Mouse (Mus musculus) gastrocnemius, postnatal 14 days (tissue): ENCODE results near the gene Tbc1d24. TPM values are rescaled to one million over a fixed set of nuclear protein-coding genes. Genes with fewer than 3 reads are reported as not detected.

Source experiments
- DNase-seq: peaks from one replicate; pipeline ENCODE4 v3.0.0; 2021; ENCODE audit warnings: mixed read lengths
- intact Hi-C: fragments of 180-260 bp; cut with DNase I; formaldehyde crosslinking; loops from one replicate; pipeline ENCODE4 v1.15.1; 2025; ENCODE audit warnings: low total_unique reads
- total RNA-seq, 2 experiments: library from RNA; stranded (reverse); gene quantifications; 2 replicates each; pipeline ENCODE4 v1.2.3; 2021

The Tbc1d24 gene
- total RNA-seq, 2 experiments from 2014 or later = 3.4 to 3.5 TPM

DNA sequence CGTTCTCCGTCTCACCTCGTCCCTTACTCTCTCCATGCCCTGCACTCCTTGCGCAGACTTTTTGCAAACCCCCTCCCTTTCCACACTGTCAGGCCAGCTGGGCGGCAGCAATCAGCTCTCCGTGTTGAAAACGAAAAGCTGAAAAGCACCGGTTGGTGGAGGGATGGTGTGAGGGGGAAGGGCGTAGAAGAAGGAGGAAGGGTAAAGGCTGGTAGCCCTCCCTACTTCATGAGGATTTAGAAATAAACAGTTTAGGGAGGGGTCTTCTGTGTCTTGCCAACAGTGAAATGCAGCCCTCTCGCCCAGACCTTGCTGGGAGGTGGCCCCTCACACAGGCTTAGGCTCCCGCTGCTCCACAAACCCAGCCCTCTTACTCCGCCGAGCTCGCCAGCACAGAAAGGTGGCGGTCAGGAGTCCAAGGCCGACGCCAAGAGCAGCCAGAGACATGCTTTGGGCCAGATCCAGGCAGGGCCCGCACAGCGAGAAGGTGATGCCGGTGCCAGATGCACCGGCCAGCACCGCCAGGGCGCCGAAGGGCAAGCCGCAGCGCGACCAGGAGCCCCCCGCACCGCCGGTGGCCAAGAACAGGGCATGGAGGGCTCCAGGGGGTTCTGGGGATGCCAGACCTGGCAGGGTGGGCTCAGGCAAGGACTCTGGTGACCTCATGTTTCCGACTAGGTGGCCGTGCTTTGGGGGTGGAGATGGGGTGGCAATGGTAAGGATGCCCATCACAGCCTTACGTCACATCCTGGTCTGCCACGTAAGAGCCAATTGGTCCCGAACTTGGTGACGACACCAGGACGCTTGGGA lies 6.5 kb upstream of the Tbc1d24 start:
- intact Hi-C loops = no loop called here

DNA sequence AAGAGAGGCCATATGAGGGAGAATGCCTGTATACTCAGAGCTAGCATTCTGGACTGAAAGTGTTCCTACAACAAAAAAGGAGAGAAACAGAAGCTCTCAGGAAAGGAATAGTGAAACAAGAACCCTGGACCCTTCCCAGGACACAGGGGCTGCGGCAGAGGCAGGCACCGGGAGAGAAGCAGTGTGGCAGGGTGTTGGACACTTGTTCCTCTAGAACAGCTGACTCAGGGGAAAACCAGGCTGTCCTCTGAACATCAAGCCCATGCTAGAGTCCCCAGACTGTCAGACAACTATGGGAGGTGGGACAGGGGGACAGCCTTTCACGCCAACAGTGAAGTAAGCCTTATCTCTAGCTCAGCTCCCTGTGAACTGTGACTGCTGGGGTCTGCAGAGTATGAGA lies 5.2 kb upstream of the Tbc1d24 start:
- intact Hi-C loops = no loop called here
- DNase-seq = no peak

More for the DNA sequence above, 6.5 kb upstream of the Tbc1d24 start:
- peak; percentile 46 for DNase-seq

DNA sequence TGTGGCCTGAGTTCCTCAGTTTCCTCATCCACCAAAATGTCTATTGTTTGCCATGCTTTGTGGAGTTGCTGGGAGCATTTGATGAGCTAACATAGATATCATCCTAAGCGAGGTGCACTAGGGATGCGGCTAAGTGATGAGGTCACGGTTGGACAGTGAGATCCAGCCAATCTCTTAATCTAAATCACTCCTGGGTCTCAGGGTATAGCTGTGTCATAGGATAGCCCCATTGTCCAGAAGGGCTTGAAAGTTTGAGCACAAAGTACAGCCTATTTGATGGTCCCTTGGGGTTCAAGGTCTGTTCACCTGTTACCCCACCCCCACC lies 4.5 kb upstream of the Tbc1d24 start:
- DNase-seq = no peak
- intact Hi-C loops = no loop called here

DNA sequence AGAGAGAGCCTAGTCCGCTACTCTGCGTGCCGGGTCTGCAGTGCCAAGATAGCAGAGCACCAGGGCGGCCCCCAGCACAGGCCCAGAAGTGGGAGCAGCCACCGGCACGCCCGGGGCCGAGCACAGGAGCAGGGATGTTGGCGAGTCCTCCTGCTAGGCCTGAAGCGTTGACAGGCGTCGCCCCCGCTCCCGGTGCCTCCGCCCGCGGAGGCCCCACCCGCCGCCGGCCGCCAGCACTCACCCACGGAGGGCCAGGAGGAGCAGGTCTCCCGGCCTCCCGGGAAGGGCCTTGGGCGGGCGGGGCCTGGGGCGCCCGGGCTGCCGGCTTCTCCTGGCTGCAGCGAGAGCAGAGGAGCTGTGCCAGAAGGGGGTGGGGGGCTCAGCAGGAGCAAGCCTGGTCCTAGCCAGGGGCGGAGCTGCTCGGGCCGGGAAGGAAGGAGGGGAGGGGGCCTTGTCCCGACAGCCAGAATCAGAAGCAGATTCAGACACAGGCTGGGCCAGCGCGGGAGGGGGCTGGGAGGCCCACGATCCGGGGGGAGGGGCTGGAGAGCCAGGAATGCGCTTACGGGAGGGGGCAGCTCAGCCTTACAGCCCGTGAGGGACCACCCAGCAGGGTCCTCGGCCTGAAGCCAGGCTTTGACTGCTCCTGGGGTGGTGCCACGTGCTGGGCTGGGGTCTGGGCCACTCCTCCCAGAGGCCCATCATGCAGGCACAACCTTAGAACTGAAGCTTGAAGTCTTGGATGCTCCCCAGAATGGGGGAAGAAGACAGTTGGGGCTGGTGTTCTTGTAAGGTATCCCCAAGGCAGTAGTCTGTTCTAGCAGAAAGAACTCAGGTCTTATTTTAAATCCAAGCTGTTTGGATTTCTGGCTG lies 3.9 kb upstream of the Tbc1d24 start, which contains the start of gene Ntn3:
TSS of gene Ntn3 (minus strand) at position 489 of the 873 bp plus-strand sequence.
- intact Hi-C loops = no loop called here
- peak; percentile 49 for DNase-seq

DNA sequence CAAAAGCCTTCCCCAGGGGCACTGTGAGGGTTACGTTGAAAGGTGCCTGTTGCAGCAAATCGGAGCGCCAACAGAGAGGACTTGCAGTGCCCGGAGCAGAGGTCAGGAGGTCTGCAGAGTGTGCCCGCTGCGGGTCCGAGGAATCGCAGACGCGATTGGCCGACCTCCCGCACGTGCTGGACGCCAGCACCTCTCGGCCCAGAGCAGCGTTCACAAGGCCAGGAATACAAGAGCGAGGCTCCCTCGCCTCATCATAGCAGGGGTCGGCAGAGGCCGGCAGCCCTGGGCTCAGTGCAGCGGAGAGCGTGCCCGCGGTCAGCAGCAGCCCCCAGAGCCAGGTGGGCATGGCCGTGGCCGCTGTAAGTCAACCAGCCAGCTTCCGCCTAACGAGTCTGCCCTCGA lies 3.3 kb upstream of the Tbc1d24 start:
- intact Hi-C loops = no loop called here

DNA sequence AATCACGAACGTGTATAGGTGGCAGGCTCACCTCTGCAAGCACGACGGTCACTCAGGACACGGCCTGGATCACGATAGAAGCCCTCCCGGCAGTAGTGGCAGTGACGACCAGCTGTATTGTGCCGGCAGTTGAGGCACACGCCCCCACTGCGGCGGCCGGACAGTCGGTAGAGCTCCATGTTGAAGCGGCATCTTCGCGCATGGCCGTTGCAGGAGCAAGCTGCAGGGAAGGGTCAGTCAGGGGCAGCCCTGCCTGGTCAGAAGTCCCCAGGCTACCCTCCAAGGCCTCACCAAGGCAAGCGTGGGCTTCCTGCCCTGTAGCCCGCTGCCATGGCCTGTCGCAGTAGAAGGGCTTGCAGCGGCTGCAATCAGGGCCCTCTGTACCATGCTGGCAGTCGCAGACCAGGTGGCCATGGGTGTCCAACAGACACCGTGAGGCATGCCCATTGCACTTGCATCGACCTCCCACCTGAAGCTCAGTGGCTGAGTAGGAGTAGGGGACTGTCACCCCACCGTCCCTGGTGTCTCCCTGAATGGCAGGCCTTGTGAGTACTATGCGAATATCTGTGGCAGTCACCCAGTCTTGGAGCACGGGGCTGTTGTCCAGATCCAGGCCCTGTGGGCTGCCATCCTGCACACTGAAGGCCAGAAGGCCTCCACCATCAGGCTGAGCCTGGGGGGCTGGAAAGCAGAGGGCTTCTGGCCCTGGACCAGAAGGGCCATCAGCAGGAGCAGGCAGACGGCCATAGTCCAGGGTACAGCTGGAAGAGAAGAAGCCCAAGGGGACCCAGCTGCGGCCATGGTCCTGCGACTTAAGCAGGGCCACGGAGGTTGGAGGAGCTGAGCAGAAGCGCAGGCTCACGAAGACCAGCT lies 2.6 kb upstream of the Tbc1d24 start:
- intact Hi-C loops = no loop called here
- DNase-seq = no peak

More for the DNA sequence above, 3.3 kb upstream of the Tbc1d24 start:
- peak; percentile 28 for DNase-seq

DNA sequence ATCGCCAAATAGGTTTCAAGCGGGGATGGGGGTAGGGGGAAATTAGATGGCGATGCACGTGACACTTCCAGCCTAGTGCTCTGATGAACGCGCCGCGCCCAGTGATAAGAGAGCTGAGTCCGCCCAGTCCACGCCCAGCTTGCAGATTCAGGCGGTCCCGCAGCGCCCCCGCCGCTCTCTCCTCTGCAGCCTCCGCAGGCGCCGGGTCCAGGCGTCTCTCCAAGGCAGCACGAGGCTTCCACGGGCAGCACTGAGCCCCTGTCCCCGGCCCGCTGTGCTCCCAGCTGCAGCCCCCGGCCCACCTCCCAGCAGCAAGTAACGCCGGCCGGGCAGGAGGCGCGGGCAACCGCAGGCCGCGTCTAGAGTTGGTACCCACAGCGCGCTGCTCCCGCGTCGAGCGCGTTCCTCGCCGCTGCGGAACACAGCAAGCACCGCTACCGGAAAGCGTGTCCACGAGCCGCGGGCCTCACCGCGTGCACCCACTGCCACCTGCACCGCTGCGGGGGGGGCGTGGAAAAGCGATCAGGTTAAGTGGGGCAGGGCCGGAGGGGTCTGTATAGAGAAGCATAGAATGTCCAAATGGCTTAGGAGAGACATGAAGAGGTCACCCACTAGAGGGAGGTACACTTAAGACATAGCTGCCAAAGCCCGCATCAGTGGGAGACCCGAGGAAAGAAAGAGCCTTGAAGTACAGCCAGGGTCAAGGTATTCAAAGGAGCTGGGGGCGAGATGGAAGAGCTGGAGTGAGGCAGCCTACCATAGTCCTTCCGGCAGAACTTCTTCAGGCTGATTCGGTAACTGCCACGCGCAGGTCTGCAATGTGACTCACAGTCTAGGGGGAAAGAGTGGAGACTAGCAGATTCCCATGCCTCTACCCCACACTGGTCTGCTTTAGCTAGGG lies 1.3 kb upstream of the Tbc1d24 start:
- peak; percentile 55 for DNase-seq
- intact Hi-C loops = no loop called here

DNA sequence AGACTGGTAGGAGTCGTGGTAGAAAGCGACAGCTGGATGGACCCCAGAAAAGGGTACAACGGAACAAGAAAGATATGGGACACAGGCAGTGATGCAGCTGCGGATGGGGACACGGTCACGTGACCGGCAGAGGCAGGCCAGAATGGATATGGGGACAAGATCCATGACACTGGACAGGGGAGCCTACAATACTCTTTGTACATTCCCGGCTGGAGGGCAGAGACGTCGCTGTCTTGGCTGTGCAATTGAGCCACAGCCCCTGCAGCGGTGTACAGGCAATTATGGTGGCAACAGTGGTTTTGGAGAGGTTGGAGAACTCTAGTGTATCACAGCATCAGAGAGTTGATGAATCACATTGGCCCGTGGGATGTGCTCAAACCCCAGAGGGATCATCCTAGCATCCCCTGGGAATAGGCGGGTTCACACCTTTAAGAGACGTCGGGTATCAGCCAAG lies 573 bp upstream of the Tbc1d24 start:
- peak; percentile 56 for DNase-seq
- intact Hi-C loops = no loop called here

DNA sequence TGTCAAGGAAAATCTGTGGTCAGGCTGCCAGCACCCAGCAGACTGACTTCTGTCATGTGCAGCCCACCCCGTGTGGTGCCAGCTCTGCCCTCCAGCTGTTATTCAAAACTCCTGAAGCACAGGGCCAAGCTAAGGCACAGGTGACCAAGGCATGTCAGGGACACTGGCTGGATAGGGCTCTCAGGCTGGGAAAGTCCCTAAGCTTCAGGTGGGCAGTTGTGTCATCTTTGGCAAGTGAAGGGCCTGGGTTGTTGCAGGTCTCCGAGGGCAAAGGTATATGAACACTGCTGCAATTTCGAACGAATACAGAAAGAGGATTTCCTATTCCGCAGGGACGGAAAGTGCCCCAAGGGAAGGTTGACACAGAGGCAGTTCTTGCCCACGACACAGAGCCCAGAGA lies 516 bp downstream of the Tbc1d24 start:
- DNase-seq = no peak
- intact Hi-C loops = no loop called here

DNA sequence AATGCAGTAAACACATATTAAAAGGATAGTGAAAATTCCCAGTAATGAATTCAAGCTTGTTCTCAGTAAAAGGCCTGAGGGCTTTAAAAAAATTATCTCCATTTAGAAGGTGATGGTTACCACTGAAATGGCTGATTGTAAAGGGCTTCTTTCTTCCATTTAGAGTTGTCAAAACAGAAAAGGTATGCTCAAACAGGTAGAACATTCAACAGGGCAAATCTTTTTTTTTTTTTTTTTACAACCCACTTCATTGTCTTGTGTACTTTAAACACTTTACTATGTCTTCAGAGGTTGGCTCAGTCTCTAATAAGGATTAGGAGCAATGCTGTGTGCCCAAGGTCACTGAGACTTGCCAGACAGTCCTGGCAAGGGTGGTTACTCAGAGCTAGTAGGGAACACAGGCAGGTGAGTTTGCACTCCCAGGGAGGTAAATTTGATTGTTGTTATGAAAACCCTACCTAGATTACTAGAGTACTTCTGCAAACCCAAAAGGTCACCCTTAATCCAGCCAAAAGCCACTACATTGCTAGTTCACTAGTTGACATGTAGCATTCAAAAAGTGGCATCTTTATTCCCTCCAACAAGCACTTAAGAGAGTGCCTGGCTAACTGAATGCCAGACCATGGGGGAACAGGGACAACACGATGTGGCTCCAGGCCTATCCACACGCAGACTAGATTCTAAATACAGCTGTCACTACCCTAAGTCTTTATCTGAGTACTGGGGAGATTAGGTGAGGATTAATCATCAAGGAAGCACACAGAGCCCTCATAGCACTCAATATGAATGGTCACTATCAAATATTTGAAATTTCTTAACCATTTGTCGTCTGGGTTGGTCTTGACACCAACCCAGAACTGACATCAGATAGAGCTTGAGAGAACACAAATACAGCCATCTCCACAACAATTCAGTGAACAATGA lies 1.5 kb downstream of the Tbc1d24 start:
- intact Hi-C loops = no loop called here
- DNase-seq = no peak

DNA sequence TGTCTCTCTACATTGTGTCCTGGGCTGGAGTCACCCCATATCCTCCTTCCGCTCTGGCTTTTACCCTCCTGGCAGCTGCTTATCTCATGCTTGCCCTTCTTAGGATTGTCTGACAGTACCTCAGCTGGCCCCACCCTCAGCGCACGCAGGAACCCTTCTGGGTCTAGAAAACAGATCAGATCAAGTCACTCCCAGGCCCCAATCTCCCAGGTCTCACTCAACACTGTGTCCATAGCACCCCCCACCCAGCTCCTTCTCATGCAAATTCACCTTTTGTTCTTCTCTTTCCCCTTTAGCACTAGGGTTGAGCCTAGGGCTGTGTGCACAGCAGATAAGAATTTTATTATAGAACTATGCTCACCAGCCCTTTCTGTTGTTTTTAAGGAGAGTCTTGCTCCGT lies 2.3 kb downstream of the Tbc1d24 start:
- no peak for DNase-seq

DNA sequence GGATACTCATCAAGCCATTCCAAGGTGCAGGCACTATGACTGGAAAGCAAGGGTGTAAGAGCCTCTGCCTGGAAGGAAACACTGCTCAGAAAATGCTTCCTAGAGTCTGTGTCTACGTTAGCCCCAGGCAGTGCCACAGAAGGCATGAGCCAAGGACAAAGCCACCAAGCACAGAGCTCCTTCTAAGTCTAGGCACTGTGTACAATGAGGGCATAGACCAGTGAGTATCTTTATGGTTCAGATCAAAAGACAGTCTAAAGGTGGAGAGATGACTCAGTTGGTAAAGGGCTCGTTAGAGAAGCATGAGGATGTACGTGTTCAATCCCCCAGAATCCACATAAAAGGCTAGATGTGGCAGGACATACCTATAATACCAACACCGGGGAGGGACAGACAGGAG lies 4.3 kb downstream of the Tbc1d24 start:
- intact Hi-C loops = no loop called here
- DNase-seq = no peak

More for the DNA sequence above, 2.3 kb downstream of the Tbc1d24 start:
- intact Hi-C loops = no loop called here

DNA sequence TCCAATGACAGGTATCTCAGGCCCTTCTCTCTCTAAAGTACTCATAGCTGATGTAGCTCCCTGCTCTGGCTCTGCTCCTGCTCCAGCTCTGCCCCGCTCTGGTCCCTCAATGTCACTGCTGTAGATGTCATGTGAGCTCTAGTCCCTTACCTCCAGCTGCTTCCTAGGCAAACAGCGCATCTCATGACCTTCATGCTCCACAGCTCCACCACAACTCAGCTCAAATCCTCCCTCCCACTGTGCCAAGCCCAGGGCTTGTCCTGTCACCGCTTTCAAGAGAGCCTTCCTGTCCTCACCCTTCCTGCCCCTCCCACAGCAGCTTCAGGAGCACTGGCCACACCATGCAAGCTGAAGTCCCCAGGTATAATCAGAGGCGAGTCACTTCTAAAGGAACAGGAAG lies 5.6 kb downstream of the Tbc1d24 start:
- no peak for DNase-seq
- intact Hi-C loops = no loop called here

DNA sequence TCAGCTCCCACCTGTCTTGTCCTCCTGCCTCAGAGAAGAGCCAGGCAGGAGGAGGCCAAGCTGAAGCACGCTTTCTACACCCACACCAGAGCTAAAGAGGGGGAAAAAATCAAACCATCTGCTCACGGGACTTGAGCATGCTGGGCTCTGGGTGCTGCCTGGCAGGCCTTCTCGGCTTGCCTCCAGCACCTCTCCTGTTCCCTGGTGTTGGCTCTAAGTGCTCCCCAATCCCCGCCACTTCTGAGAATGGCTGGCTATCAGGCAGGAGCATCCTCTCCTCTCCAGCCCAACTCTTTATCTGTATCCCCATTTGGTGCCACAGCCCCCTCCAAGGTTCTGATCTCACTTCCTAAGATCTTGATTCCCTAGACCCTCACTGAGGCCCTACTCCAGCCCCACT lies 6.1 kb downstream of the Tbc1d24 start:
- intact Hi-C loops = no loop called here
- DNase-seq = no peak

DNA sequence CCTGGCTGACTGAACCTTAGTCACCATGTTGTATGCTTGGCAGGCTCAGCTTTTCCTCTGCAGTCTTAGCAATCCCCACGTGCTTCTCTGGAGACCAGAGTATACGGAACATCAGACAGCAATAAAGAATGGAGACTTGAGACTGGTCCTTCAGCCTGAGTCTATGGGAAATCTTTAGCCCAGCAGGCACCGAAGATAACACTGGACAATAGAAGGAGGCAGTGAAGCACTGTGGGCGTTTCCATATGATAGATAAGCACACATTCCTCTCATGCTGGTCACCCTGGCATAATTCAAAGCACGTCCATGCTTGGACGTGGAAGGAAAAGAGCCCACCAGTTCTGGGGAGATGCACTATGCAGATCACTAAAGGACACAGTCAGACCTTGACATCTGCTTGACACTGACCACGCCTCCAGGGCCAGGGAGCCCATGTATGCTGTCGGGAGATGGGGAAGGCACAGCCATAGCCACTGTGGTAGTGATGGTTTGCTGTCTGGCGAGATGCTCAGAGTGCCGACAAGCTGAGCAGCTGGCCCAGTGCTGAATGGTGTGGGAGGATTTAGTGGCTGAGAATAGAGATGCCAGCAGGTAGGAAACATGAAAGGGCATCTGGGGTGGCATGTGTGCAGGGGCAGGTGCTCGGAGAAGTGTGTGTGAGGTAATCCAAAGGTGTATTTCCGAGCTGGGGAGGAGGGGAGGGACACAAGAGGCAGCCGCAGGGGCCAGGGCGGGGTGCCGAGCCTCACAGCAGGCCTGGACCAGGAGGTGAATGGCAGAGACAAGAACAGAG lies 8.1 kb downstream of the Tbc1d24 start:
- intact Hi-C loops = no loop called here
- DNase-seq = no peak

DNA sequence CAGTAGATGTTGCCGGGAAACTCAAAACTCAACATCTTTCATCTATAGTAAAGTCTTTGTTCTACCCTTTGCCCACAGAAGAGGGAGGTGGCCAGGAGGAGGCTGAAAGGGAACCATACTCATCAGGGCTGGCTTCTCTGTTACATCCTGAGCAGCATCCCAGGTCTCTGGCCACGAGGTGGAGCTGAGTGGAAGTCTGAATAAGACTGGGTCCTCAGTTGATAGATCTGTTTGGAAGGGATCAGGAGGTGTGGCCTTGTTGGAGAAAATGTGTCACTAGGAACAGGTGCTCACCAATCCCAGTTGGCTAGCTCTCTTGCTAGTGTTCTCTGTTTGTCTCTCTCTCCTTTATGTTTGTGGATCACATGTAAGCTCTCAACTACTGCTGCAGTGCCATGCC lies 10.0 kb downstream of the Tbc1d24 start:
- intact Hi-C loops = no loop called here
- no peak for DNase-seq

DNA sequence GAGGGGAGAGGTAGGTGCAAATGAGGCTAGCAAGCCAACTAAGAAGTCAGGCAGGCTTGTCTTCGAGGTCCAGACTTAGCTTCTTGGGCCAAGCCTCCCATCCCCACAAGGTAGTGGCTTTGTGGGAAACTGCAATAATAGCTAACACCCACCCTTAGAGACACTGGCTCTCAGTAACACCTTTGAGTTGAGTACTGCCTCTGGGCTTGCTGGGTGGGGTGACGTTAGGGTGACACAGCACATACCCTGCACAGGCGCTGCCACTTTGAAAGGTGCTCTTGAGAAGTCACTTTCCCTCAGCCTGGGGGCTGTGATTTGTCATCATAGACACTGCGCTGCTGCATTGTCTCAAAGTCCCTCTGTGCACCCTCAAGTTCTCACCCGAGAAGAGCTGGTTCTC lies 11.6 kb downstream of the Tbc1d24 start:
- DNase-seq = no peak
- intact Hi-C loops = loop anchor here (5.0 kb wide), 1 partner anchor 34 kb away; no protein-coding TSS in a partner anchor
